Mouse (Mus musculus) thymus, postnatal 0 days (tissue): ENCODE measurements at regions not wholly inside any gene's neighbourhood (a gene's known extent, or its start where the extent isn't known, plus 50 kb on each side); places are given as distances from the start of the nearest gene placed in this dataset.

Source experiments
- DNase-seq: peaks from one replicate; pipeline ENCODE4 v3.0.0-alpha.2; 2015; ENCODE audit warnings: low spot score

GRCm38 (mm10) chr1:138343451-138343850 is 69.9 kb downstream of the Atp6v1g3 start:
- DNase-seq = no peak

GRCm38 (mm10) chr1:138344920-138345319 is 71.4 kb downstream of the Atp6v1g3 start:
- DNase-seq = no peak

GRCm38 (mm10) chr1:138345992-138346391 is 72.5 kb downstream of the Atp6v1g3 start:
- no peak for DNase-seq

GRCm38 (mm10) chr1:138346904-138347303 is 73.4 kb downstream of the Atp6v1g3 start:
- DNase-seq = no peak

- peak; percentile 43 for DNase-seq
Measured at GRCm38 (mm10) chr1:138348447-138348846, 74.9 kb downstream of the Atp6v1g3 start.

GRCm38 (mm10) chr1:138349099-138349498 is 75.6 kb downstream of the Atp6v1g3 start:
- no peak for DNase-seq

- no peak for DNase-seq
Measured at GRCm38 (mm10) chr1:138356407-138356806, 82.9 kb downstream of the Atp6v1g3 start.

GRCm38 (mm10) chr1:138362684-138363472 is 89.3 kb downstream of the Atp6v1g3 start:
- DNase-seq = no peak

- DNase-seq = no peak
Measured at GRCm38 (mm10) chr1:138369953-138370482, 96.5 kb downstream of the Atp6v1g3 start.

GRCm38 (mm10) chr1:138371474-138371873 is 97.9 kb downstream of the Atp6v1g3 start:
- no peak for DNase-seq

- DNase-seq = no peak
Measured at GRCm38 (mm10) chr1:138384146-138384545, 110.6 kb downstream of the Atp6v1g3 start.

- DNase-seq = no peak
Measured at GRCm38 (mm10) chr1:138385156-138385841, 111.8 kb downstream of the Atp6v1g3 start.

GRCm38 (mm10) chr1:138386001-138386400 is 112.5 kb downstream of the Atp6v1g3 start:
- no peak for DNase-seq

- no peak for DNase-seq
Measured at GRCm38 (mm10) chr1:138388634-138389033, 115.1 kb downstream of the Atp6v1g3 start.

- no peak for DNase-seq
Measured at GRCm38 (mm10) chr1:138389676-138390075, 116.1 kb downstream of the Atp6v1g3 start.

GRCm38 (mm10) chr1:138418610-138419009 is 145.1 kb downstream of the Atp6v1g3 start:
- DNase-seq = no peak

GRCm38 (mm10) chr1:138427416-138427815 is 153.9 kb downstream of the Atp6v1g3 start:
- no peak for DNase-seq
